Mouse (Mus musculus) heart, embryonic 11.5 days (tissue): ENCODE data around the gene Trim8. TPM values are rescaled to one million over a fixed set of nuclear protein-coding genes. Genes with fewer than 3 reads are reported as not detected.

Experiments
- ATAC-seq: fragments of 200-750 bp; cut with Nextera tagmentation; replicated peaks from 2 replicates; pipeline ENCODE4 v1.8.0; 2017; ENCODE audit warnings: moderate library complexity; ENCODE audit not compliant: insufficient number of reproducible peaks, low FRiP score, low TSS enrichment
- H3K27ac ChIP-seq: fragments of 300-500 bp; sonication (generic); 2 replicates; pipeline ENCODE4 v1.5.1; 2014; ENCODE audit warnings: mild to moderate bottlenecking, low read depth, low read length
- H3K27me3 ChIP-seq: fragments of 300-500 bp; sonication (generic); 2 replicates; pipeline ENCODE4 v1.6.1; 2014; ENCODE audit warnings: mild to moderate bottlenecking, low read length, mixed read lengths; ENCODE audit not compliant: control insufficient read depth, insufficient read depth
- H3K36me3 ChIP-seq: fragments of 300-500 bp; sonication (generic); 2 replicates; pipeline ENCODE4 v1.6.1; 2014; ENCODE audit warnings: mild to moderate bottlenecking, low read length, moderate library complexity, mixed read lengths; ENCODE audit not compliant: control insufficient read depth, insufficient read depth
- H3K4me1 ChIP-seq: fragments of 300-500 bp; sonication (generic); 2 replicates; pipeline ENCODE4 v1.6.1; 2014; ENCODE audit warnings: low read length; ENCODE audit not compliant: control insufficient read depth, insufficient read depth
- H3K4me2 ChIP-seq: fragments of 300-500 bp; sonication (generic); 2 replicates; pipeline ENCODE4 v1.6.1; 2014; ENCODE audit warnings: mild to moderate bottlenecking, moderate library complexity
- H3K4me3 ChIP-seq: fragments of 300-500 bp; sonication (generic); 2 replicates; pipeline ENCODE4 v1.5.1; 2014; ENCODE audit warnings: low read depth, low read length
- H3K9ac ChIP-seq: fragments of 300-500 bp; sonication (generic); 2 replicates; pipeline ENCODE4 v1.6.1; 2014; ENCODE audit warnings: mild to moderate bottlenecking, low read depth, low read length, moderate library complexity
- H3K9me3 ChIP-seq: fragments of 300-500 bp; sonication (generic); replicated peaks from 2 replicates; pipeline ENCODE4 v1.6.1; 2016; ENCODE audit warnings: low read length; ENCODE audit not compliant: control insufficient read depth
- WGBS: fragments of 180-500 bp; shearing (Covaris S2); extraction: QIAGEN DNeasy Blood & Tissue Kit; methylation state at CpG from one replicate; pipeline ENCODE4 v1.1.7; 2014; ENCODE audit not compliant: insufficient replicate concordance; 5-methylcytosine and 5-hydroxymethylcytosine counted together
- polyA plus RNA-seq: library from polyadenylated mRNA; unstranded; fragments of >200 nt; fragmentation: Nextera tagmentation; extraction: Ambion mirVana; gene quantifications from 2 replicates; pipeline ENCODE4 v1.2.1, GENCODE M21; 2014

The Trim8 gene
- polyA plus RNA-seq, 1 experiment from 2014 or later: 18.6 TPM

DNA sequence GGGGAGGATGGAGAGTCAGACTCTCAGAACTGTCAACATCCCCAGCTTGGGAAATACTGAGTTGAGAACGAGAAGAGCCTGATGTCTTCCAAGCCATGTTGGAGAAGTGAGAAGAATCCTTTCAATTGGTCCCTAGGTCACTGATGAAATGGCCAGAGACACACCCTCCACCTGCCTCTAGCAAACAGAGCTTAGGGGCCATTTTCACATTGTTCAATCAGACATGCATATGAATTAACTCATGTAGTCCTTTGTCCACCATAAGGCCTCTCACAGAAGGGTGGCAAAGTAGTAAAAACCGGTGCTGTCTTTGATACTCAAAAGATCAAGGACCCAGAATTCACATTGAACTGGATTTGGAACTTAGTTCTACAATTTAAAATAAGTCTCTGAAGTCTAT lies 4.3 kb upstream of the Trim8 start:
- whole genome bisulfite sequencing: 60% methylated on average over 2 of the region's 2 CpGs
- ATAC-seq: no peak

DNA sequence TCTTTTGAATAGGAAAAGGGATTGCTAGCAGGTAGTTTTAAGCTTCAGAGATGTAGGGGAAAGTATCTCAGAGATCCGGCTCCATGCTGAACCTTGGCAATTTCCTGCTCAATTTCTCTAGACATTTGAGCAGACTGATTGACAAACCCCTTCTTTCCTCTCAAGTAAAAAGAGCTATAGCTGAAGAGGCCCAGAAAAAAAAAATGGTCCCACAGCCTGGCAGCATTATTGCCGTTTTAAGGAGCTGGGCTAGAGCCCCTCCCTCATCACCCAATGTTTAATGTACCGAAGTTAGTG lies 2.0 kb upstream of the Trim8 start:
- H3K36me3 ChIP-seq: no peaks in the 10 kb centered on the region
- H3K9ac ChIP-seq: peak overlapping the region; percentile 58
- H3K4me3 ChIP-seq: peak overlapping the region; percentile 85
- 5% methylated on average over 3 of the region's 3 CpGs for WGBS
- peak overlapping the region; percentile 58; the same call in 1 of the 2 replicates for H3K27ac ChIP-seq
- no peaks in the 10 kb centered on the region for H3K9me3 ChIP-seq
- ATAC-seq: no peak
- H3K27me3 ChIP-seq: no peaks in the 10 kb centered on the region
- H3K4me1 ChIP-seq: peaks cover 4% of the 10 kb centered on the region
- peak overlapping the region; percentile 59 for H3K4me2 ChIP-seq

More for the DNA sequence above, 4.3 kb upstream of the Trim8 start:
- H3K27me3 ChIP-seq: no peaks in the 10 kb centered on the region
- no peaks in the 10 kb centered on the region for H3K4me1 ChIP-seq
- H3K4me2 ChIP-seq: no peak overlapping the region
- no peak overlapping the region for H3K4me3 ChIP-seq
- H3K27ac ChIP-seq: no peak overlapping the region
- H3K9ac ChIP-seq: no peak overlapping the region
- H3K9me3 ChIP-seq: no peaks in the 10 kb centered on the region
- H3K36me3 ChIP-seq: no peaks in the 10 kb centered on the region

DNA sequence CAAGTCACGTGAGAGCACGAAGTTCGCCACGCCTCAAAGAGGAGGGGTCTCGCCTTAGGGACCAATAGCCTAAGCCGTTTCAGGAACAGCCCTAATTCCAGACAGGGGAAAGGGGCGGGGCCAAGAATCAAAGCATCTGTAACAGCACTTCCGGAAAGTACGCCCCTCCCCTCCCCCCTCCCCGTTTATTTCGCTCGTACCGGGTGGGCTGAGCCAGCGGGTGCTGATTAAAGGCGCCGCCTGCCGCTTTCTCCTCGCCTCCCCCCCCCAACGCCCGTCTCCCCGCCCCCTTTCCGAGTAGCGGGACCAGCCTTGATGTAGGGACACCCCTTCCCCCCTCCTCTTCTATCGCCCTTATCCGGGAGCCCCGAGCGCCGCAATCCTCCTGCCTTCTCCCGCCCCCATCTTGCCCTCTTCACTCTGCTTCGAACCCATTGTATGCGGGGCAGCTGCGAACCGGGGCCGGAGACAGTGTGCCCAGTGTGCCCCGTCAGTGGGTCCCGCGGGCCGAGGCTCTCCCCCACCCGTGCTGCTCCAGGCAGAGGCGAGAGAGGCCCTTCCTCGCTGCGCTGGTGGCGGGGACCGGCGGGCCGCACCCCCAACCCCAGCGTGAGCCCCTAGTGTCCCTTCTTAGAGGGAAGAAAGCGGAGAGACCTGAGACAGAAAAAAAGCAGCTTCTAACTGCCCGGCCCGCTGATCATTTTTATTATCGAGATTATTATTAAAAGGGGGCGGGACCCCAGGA lies 1.5 kb upstream of the Trim8 start:
- Histone ChIP-seq H3K4me2 (peak overlapping the region; percentile 98), H3K27ac (peak overlapping the region; percentile 99), H3K4me1 (peaks cover 9% of the 10 kb centered on the region), H3K36me3 (no peaks in the 10 kb centered on the region), H3K4me3 (peak overlapping the region; percentile 85), H3K9ac (peak overlapping the region; percentile 79), H3K9me3 (no peaks in the 10 kb centered on the region), H3K27me3 (no peaks in the 10 kb centered on the region)
- peak; percentile 77 for ATAC-seq
- under 1% methylated on average over 47 of the region's 52 CpGs for WGBS

DNA sequence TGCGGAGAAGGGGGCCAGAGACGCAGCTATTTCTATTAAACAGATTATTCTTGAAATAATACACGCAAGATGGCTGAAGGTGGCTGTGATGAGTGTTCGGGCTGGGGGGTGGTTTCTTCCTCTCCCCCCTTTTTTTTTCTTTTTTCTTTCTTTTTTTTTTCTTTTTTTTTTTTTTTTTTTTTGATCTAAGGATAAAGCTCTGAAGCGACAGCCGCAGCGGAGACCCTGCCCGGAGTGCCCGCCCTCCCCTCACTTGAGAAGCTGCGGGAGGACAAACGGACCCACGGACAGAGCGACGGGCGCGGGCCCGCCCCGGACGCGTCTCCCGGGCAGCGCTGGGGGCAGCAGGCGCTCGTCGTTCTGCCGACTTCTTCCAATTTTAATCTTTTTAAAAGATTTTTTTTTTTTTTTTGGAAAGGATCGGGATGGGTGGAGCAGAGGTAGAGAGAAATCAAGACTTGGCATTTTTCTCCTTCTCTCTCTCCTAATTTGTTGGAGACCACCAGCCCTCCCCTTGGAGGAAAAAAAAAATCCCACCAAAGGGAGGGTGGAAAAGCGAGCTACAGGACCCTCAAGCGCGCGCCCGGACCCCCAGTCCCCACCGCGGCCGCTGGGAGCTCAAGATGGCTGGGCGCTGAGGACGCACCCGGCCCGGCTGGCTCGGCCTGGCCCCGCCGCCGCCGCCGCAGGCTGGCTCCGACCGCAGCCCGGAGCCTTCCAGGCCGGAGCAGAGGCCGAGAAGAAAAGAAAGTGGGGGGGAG lies 741 bp upstream of the Trim8 start:
- WGBS: under 1% methylated on average over 43 of the region's 50 CpGs
- no peak for ATAC-seq
- Histone ChIP-seq H3K4me3 (peak overlapping the region; percentile 85), H3K4me2 (peak overlapping the region; percentile 98), H3K4me1 (peaks cover 17% of the 10 kb centered on the region), H3K27me3 (no peaks in the 10 kb centered on the region), H3K27ac (peak overlapping the region; percentile 99), H3K9me3 (no peaks in the 10 kb centered on the region), H3K9ac (peak overlapping the region; percentile 79), H3K36me3 (peaks cover 3% of the 10 kb centered on the region)

DNA sequence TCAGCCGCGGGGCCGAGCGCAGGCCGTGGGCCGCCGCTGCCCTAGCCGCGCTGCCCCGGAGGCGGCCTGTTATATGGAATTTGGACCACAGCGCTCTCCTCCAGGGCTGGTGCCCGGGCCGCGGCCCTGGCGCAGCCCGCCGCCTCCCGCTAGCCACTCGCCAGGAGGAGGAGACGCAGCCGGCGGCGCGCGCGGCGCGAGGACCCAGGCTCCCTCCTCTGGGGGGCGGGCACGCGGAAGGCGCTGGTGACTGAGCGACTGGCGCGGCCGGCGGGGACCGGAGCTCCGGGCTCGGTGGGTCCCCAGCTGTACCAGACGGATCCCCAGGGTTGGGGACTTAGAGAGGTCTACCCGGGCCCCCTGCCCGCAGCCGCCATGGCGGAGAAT lies 560 bp downstream of the Trim8 start:
- Histone ChIP-seq H3K27ac (peak overlapping the region; percentile 99), H3K4me1 (peaks cover 30% of the 10 kb centered on the region), H3K9ac (peak overlapping the region; percentile 98), H3K9me3 (no peaks in the 10 kb centered on the region), H3K4me2 (peak overlapping the region; percentile 98), H3K4me3 (peak overlapping the region; percentile 85), H3K27me3 (no peaks in the 10 kb centered on the region), H3K36me3 (peaks cover 12% of the 10 kb centered on the region)
- WGBS: under 1% methylated on average over 29 of the region's 46 CpGs
- no peak; the same call in 1 of the 2 replicates for ATAC-seq

DNA sequence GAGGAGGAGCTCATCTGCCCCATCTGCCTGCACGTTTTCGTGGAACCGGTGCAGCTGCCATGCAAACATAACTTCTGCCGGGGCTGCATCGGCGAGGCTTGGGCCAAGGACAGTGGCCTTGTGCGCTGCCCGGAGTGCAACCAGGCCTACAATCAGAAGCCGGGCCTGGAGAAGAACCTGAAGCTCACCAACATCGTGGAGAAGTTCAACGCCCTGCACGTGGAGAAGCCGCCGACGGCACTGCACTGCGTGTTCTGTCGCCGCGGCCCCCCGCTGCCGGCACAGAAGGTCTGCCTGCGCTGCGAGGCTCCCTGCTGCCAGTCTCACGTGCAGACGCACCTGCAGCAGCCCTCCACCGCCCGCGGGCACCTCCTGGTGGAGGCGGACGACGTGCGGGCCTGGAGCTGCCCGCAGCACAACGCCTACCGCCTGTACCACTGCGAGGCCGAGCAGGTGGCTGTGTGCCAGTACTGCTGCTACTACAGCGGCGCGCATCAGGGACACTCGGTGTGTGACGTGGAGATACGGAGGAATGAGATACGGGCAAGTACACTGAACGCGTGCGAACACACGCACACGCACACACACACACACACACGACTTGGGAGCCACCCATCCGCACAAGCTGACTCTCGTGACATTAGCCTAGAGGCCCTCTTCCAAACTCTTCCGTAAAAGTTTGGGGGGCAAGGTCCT lies 1.1 kb downstream of the Trim8 start:
- Histone ChIP-seq H3K9ac (peak overlapping the region; percentile 98), H3K27me3 (no peaks in the 10 kb centered on the region), H3K4me2 (peak overlapping the region; percentile 98), H3K4me1 (peaks cover 35% of the 10 kb centered on the region), H3K36me3 (peaks cover 14% of the 10 kb centered on the region), H3K9me3 (no peaks in the 10 kb centered on the region), H3K4me3 (peak overlapping the region; percentile 85), H3K27ac (peak overlapping the region; percentile 99)
- WGBS: under 1% methylated on average over 53 of the region's 53 CpGs
- ATAC-seq: no peak

DNA sequence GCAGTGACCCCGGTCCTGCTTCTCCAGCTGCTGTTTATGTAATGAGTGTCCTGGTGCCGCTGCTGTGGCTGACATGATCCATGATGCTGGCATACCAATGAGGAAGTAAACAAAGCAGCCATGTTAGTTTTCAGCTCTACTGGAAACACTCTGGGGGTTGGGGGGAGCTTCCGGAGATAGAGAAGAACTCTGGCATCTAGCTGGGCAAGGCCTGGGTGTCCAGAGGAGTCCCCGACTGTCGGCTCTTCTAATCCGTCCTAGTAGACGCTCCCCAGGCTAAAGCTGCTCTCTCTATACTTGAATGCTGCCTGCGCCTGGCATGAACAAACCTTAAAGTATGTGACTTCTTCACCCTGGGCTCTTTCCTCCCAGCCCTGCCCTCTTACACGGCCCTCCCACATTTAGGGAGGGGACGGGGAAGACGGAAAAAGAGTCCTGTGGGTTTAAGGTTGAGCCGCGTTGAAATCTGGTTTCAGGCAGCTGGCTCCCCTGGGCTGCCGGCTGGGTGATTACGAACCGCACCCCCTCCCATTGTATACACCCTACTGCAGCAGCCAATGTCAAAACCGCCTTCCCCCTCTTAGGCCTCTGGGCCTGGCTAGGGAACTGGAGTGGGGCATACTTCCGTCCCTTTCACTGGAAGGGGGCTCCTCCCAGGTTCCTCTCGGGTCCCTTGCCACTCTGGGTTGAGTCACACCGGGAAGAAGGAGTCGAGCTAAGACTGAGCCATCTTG lies 2.0 kb downstream of the Trim8 start:
- H3K4me2 ChIP-seq: peak overlapping the region; percentile 98
- WGBS: under 1% methylated on average over 21 of the region's 21 CpGs
- peak overlapping the region; percentile 98 for H3K9ac ChIP-seq
- peaks cover 16% of the 10 kb centered on the region for H3K36me3 ChIP-seq
- no peaks in the 10 kb centered on the region for H3K27me3 ChIP-seq
- peak overlapping the region; percentile 99 for H3K27ac ChIP-seq
- peak; percentile 15; the same call in 1 of the 2 replicates for ATAC-seq
- peaks cover 44% of the 10 kb centered on the region for H3K4me1 ChIP-seq
- H3K9me3 ChIP-seq: no peaks in the 10 kb centered on the region
- H3K4me3 ChIP-seq: peak overlapping the region; percentile 85

DNA sequence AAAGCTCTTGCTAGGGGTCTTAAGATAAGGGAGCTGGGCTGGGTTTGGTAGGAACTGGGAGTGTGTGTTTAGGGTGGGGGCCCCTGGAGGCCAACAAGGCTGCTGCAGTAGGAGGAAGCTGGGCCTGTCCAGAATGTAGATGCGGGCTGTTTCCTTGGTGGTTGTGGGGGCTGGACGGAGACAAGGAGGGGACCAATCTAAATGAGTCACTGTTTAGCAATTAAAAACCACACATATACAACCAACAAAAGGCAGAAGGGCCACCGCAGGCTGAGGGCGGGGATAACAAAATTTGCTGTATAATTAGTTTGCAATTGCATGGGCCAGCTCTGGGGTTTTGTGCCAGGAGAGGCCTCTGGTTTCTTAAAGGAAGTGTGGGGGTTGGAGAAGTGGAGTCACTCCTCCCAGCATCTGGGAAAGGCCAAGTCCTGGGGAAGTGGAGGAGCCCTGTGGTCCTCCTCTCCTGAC lies 2.6 kb downstream of the Trim8 start:
- Histone ChIP-seq H3K4me1 (peaks cover 50% of the 10 kb centered on the region), H3K4me3 (peak overlapping the region; percentile 85), H3K9me3 (no peaks in the 10 kb centered on the region), H3K27me3 (no peaks in the 10 kb centered on the region), H3K4me2 (peak overlapping the region; percentile 98), H3K9ac (peak overlapping the region; percentile 98), H3K27ac (peak overlapping the region; percentile 99), H3K36me3 (peaks cover 18% of the 10 kb centered on the region)
- 12% methylated on average over 4 of the region's 4 CpGs for WGBS
- ATAC-seq: peak; percentile 15; the same call in 1 of the 2 replicates
